Mouse (Mus musculus): ENCODE data around the gene Ralb.

DNA sequence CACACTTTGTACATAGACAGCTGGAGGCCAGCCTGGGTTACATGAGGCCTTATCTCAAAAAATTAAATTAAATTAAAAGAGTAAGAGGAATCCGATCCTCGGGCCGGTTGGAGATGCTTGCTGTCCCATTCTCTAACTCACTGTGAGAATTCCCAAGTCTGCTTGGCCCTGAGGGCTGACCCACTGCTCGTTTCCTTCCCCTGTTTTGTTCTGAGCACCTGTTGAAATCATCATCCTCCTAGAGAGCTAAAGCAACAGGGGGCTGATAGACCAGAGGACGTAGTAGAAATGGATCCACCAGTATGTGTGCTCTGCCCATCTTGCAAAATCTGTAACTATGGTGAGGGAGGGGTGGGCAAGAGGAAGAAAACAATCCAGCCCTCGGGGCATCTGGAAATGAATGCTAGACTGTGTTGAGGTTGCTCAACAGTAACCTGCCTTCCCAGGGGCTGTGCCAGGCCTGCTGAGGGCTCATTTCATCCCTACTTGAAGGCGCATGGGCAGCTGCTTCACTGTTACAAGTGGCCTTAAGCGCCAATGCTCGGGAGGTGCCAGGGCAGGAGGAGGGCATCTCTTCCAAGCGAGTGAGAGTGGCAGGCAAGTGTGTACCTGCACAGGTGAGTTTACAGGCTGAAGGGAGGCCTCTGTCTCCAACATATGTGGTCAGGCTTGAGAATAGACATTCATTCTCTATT is 53.8 kb downstream of the Ralb start:
- TF ChIP-seq CTCF (conservative IDR thresholded peaks at IDR 0.05; ENCODE audit: insufficient read depth, insufficient read length, low read depth, low read length) (no peak), POLR2A (IDR thresholded peaks at IDR 0.05; ENCODE audit: low read depth, low read length) (no peak)

Data from kidney, adult 2 months (tissue).